Mouse (Mus musculus): ENCODE measurements around the gene Ifitm5. TPM values are rescaled to one million over a fixed set of nuclear protein-coding genes. Genes with fewer than 3 reads are reported as not detected.

Gene Ifitm5
- polyA plus RNA-seq, 1 experiment from 2014 or later: 2.3 TPM

DNA sequence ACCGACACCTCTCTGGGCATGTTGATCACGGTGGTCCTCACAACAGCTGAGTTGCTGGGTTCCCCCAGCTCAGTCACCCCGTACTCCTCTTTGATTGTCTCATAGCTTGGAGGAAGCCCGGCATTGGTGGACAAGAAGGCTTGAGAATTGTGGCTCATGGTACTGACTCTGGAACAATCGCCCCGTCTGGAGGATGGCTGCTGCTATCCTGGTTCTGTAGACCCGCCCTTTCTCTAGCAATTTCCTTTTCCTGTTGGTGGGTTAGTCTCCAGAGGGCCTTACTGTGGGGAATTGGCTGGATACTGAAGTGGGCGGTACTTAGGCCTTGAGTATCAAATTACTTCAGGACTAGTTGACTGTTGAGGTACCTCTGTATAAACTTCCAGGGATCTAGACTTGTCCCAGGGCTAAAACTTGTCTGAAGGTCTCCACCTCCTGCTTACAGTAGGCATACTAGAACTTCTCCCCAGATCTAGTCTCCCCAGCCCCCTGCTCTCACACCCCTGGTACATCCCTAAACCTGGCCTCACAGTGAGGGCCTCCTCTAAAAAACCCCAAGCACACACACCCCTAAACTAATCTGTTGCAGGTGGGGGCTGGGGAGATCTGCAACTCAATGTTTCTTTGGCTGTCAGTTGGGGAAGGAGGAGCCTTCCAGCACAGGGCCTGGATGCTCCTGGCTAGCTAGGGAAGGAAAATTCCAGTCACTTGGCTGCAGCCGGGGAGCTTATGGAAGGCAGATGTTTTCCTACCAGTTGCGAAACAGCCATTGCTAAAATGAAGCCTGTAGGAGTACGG is 5.9 kb upstream of the Ifitm5 start, which contains the start of the genes Gm45717 and Ifitm2:
Gm45717 (minus strand) TSS at position 180 of the 798 bp plus-strand sequence.
Ifitm2 (minus strand) TSS at position 230 of the 798 bp plus-strand sequence.
- H3K9me3 ChIP-seq (ENCODE audit: control insufficient read depth, low read length): no peaks in the 10 kb centered on the region
- ATAC-seq (replicated peaks; ENCODE audit: low FRiP score, low TSS enrichment, low read depth): peak; percentile 91
- 0 out of 2 replicates have a peak, but pooled peaks cover 4% of the 10 kb centered on the region for H3K36me3 ChIP-seq (ENCODE audit: control insufficient read depth, insufficient read depth, low read length)
- peak within 1 kb of the TSS; percentile 74 for H3K4me2 ChIP-seq (ENCODE audit: low read length)
- DNase-seq (ENCODE audit: low spot score): peak; percentile 82
- 5% methylated on average over 11 of the region's 11 CpGs for WGBS
- H3K4me3 ChIP-seq (ENCODE audit: low read depth, low read length): peak within 1 kb of the TSS; percentile 64
- H3K4me1 ChIP-seq (replicated peaks; ENCODE audit: control insufficient read depth, insufficient read depth, low read length): peaks cover 40% of the 10 kb centered on the region
- peak within 1 kb of the TSS; percentile 64 for H3K9ac ChIP-seq (ENCODE audit: low read length)
- no peaks in the 10 kb centered on the region for H3K27me3 ChIP-seq (replicated peaks; ENCODE audit: control insufficient read depth, insufficient read depth, low read length)
- H3K27ac ChIP-seq (ENCODE audit: low read depth): peak within 1 kb of the TSS; percentile 95

DNA sequence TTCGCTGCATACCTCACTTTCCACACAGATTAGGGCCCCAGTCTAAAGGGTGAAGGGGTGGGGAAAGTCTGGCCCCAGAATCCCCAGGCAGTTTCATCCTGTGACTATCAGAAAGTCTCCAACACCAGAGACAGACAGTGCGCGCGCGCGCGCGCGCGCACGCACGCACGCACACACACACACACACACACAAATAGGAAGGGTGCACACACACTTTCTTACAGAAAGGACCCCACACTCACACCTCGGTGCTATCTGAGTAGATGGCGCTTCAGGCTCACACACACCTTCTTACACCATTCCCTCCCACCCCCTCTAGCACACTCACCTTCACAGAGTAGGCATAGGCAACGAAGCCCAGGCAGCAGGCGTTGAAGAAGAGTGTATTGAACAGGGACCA is 5.3 kb upstream of the Ifitm5 start:
- ATAC-seq (replicated peaks; ENCODE audit: low FRiP score, low TSS enrichment, low read depth) (peak; percentile 26), DNase-seq (ENCODE audit: low spot score) (peak; percentile 70)
- H3K9me3 ChIP-seq (ENCODE audit: control insufficient read depth, low read length): no peaks in the 10 kb centered on the region
- peak overlapping the region; percentile 95 for H3K27ac ChIP-seq (ENCODE audit: low read depth)
- peak overlapping the region; percentile 64 for H3K4me3 ChIP-seq (ENCODE audit: low read depth, low read length)
- H3K4me1 ChIP-seq (replicated peaks; ENCODE audit: control insufficient read depth, insufficient read depth, low read length): peaks cover 46% of the 10 kb centered on the region
- no peaks in the 10 kb centered on the region for H3K27me3 ChIP-seq (replicated peaks; ENCODE audit: control insufficient read depth, insufficient read depth, low read length)
- WGBS: 0% methylated on average over 17 of the region's 17 CpGs
- 0 out of 2 replicates have a peak, but pooled peaks cover 4% of the 10 kb centered on the region for H3K36me3 ChIP-seq (ENCODE audit: control insufficient read depth, insufficient read depth, low read length)
- H3K9ac ChIP-seq (ENCODE audit: low read length): peak overlapping the region; percentile 64
- peak overlapping the region; percentile 74 for H3K4me2 ChIP-seq (ENCODE audit: low read length)

DNA sequence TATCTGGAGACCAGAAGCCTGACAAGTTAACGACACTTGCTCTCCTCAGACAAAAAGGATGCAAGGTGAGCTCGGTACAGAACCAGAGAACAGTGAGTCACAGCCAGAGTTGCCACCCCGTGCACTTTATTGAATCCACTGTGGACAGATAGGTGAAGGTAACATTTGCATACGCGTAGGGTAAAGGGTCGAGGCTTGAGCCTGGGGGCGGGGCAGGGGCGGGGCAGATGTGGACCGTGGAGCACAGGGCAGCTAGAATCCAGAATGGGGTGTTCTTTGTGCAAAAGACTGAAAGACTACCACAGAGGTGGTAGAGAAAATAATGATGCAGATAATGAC is 4.6 kb upstream of the Ifitm5 start:
- no peak for ATAC-seq (replicated peaks; ENCODE audit: low FRiP score, low TSS enrichment, low read depth)
- peak overlapping the region; percentile 64 for H3K4me3 ChIP-seq (ENCODE audit: low read depth, low read length)
- H3K27me3 ChIP-seq (replicated peaks; ENCODE audit: control insufficient read depth, insufficient read depth, low read length): no peaks in the 10 kb centered on the region
- H3K9ac ChIP-seq (ENCODE audit: low read length): peak overlapping the region; percentile 64
- H3K27ac ChIP-seq (ENCODE audit: low read depth): peak overlapping the region; percentile 95; the same call in 1 of the 2 replicates
- WGBS: 5% methylated on average over 9 of the region's 9 CpGs
- peaks cover 51% of the 10 kb centered on the region for H3K4me1 ChIP-seq (replicated peaks; ENCODE audit: control insufficient read depth, insufficient read depth, low read length)
- DNase-seq (ENCODE audit: low spot score): no peak
- H3K9me3 ChIP-seq (ENCODE audit: control insufficient read depth, low read length): no peaks in the 10 kb centered on the region
- H3K4me2 ChIP-seq (ENCODE audit: low read length): peak overlapping the region; percentile 74
- peaks cover 7% of the 10 kb centered on the region; the same call in 1 of the 2 replicates for H3K36me3 ChIP-seq (ENCODE audit: control insufficient read depth, insufficient read depth, low read length)

DNA sequence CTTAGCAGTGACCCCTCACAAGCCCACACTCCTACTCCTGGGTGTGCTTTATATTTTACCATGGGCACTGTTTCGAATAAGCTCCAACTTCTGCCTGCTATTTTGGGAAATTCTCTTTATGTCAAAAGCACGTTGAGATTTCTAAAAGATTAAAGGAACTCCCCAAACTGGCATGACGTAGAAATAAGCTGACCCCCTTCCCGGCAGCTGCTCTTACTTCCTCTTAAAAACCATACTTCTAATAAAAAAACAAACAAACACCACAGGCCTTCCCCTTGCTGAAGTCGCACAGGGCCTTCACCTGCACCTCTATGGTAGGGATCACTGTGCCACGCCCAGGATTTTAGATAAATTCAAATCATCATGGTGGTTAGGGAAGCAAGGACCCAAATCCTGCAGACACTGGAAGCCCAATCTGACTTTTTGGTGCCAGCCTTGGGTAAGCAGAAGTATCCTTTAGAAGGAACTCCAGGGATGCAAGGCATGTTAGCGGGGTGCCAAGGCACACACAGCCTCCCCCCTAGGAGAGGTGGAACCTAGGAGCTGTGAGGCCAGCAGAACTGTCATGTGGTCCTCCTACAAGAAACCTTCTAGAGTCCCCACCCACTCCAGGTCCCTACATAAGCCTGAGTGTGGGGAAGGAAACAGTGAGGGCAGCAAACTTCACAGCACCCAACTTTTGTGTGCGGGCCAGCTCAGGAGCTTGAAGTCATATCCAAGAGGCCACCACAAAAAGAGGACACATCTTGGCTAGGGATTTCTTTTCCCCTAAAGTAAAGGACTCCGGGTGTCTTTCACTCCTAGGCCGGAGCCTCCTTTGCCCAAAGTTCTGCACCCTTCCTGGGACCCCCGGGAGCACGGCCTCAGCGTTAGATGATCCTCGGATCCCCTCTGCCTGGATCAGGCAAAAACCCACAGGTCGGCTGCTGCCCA is 4.0 kb upstream of the Ifitm5 start:
- ATAC-seq (replicated peaks; ENCODE audit: low FRiP score, low TSS enrichment, low read depth): no peak
- peak overlapping the region; percentile 95; the same call in 1 of the 2 replicates for H3K27ac ChIP-seq (ENCODE audit: low read depth)
- no peak for DNase-seq (ENCODE audit: low spot score)
- WGBS: 45% methylated on average over 15 of the region's 15 CpGs
- no peaks in the 10 kb centered on the region for H3K9me3 ChIP-seq (ENCODE audit: control insufficient read depth, low read length)
- H3K27me3 ChIP-seq (replicated peaks; ENCODE audit: control insufficient read depth, insufficient read depth, low read length): no peaks in the 10 kb centered on the region
- peaks cover 51% of the 10 kb centered on the region for H3K4me1 ChIP-seq (replicated peaks; ENCODE audit: control insufficient read depth, insufficient read depth, low read length)
- peak overlapping the region; percentile 64 for H3K9ac ChIP-seq (ENCODE audit: low read length)
- H3K36me3 ChIP-seq (ENCODE audit: control insufficient read depth, insufficient read depth, low read length): peaks cover 13% of the 10 kb centered on the region
- peak overlapping the region; percentile 74 for H3K4me2 ChIP-seq (ENCODE audit: low read length)
- H3K4me3 ChIP-seq (ENCODE audit: low read depth, low read length): peak overlapping the region; percentile 64

DNA sequence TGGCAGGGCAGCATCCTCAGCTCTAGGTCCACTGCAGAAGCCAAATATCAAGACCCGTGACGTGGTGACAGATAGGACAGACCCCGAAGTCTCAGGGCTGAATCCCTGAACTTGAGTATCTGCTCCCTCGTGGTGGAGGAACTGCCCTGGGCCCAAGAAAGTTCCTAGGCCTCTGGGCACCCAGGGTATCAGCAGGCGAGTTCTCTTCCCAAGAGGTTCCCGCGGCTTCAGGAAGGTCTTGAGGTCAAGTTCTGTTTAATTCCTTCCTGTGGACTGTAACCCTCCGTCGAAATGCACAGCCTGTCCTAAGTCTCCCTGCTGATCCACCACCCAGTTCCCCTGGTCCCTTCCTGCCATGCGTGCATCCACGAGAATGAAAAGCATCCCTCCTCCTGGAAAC is 3.0 kb upstream of the Ifitm5 start:
- Histone ChIP-seq H3K4me3 (ENCODE audit: low read depth, low read length) (no peak overlapping the region), H3K9ac (ENCODE audit: low read length) (no peak overlapping the region), H3K36me3 (ENCODE audit: control insufficient read depth, insufficient read depth, low read length) (peaks cover 22% of the 10 kb centered on the region), H3K9me3 (ENCODE audit: control insufficient read depth, low read length) (no peaks in the 10 kb centered on the region), H3K27ac (ENCODE audit: low read depth) (no peak overlapping the region), H3K4me1 (replicated peaks; ENCODE audit: control insufficient read depth, insufficient read depth, low read length) (peaks cover 51% of the 10 kb centered on the region), H3K4me2 (ENCODE audit: low read length) (peak overlapping the region; percentile 74), H3K27me3 (replicated peaks; ENCODE audit: control insufficient read depth, insufficient read depth, low read length) (no peaks in the 10 kb centered on the region)
- ATAC-seq (replicated peaks; ENCODE audit: low FRiP score, low TSS enrichment, low read depth): no peak
- 71% methylated on average over 11 of the region's 11 CpGs for WGBS
- DNase-seq (ENCODE audit: low spot score): no peak

DNA sequence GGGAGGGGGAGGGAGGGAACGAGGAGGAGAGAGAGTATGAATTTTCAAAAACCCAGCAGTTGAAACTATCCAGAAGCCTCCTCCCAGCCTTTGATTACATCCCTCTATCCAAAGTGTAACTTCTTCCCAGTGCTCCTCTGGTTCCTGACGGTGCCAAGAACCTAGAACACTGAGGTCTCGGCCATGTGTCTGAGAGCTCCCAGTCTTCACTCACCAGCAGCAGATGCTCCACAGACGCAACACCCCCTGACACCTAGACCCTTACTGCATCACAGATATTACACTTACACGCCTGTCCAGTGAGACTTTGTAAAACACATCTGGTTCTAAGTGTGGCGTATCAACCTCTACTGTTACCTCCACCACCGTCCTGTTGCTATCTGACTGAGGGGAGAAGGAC is 2.4 kb upstream of the Ifitm5 start:
- Histone ChIP-seq H3K27ac (ENCODE audit: low read depth) (no peak overlapping the region), H3K4me1 (replicated peaks; ENCODE audit: control insufficient read depth, insufficient read depth, low read length) (peaks cover 51% of the 10 kb centered on the region), H3K36me3 (ENCODE audit: control insufficient read depth, insufficient read depth, low read length) (peaks cover 29% of the 10 kb centered on the region), H3K9me3 (ENCODE audit: control insufficient read depth, low read length) (no peaks in the 10 kb centered on the region), H3K9ac (ENCODE audit: low read length) (no peak overlapping the region), H3K4me2 (ENCODE audit: low read length) (no peak overlapping the region), H3K4me3 (ENCODE audit: low read depth, low read length) (no peak overlapping the region), H3K27me3 (replicated peaks; ENCODE audit: control insufficient read depth, insufficient read depth, low read length) (no peaks in the 10 kb centered on the region)
- no peak for ATAC-seq (replicated peaks; ENCODE audit: low FRiP score, low TSS enrichment, low read depth)
- no peak for DNase-seq (ENCODE audit: low spot score)
- 64% methylated on average over 7 of the region's 7 CpGs for WGBS

DNA sequence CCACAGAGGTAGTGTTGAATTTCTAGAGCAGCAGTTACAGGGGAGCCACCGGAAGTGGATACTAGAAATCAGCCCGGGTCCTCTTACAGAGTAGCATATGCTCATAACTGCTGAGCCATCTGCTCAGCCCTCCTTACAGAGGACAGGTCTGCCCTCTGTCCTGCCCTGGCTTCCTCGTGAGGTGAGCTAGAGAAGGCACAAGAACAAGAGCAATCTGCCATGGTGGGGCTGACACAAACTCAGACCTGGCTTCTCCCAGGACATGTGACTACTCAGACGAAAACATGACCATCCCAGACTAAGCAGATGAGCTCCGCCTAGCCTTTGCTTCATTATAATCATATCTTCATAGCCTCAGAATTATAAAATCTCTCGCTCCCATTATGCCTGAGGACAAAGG is 1.7 kb upstream of the Ifitm5 start:
- Histone ChIP-seq H3K4me1 (replicated peaks; ENCODE audit: control insufficient read depth, insufficient read depth, low read length) (peaks cover 48% of the 10 kb centered on the region), H3K4me3 (ENCODE audit: low read depth, low read length) (no peak overlapping the region), H3K27ac (ENCODE audit: low read depth) (no peak overlapping the region), H3K4me2 (ENCODE audit: low read length) (no peak overlapping the region), H3K9me3 (ENCODE audit: control insufficient read depth, low read length) (no peaks in the 10 kb centered on the region), H3K9ac (ENCODE audit: low read length) (no peak overlapping the region), H3K27me3 (replicated peaks; ENCODE audit: control insufficient read depth, insufficient read depth, low read length) (no peaks in the 10 kb centered on the region), H3K36me3 (ENCODE audit: control insufficient read depth, insufficient read depth, low read length) (peaks cover 36% of the 10 kb centered on the region)
- WGBS: 70% methylated on average over 6 of the region's 6 CpGs
- ATAC-seq (replicated peaks; ENCODE audit: low FRiP score, low TSS enrichment, low read depth): no peak
- no peak for DNase-seq (ENCODE audit: low spot score)

DNA sequence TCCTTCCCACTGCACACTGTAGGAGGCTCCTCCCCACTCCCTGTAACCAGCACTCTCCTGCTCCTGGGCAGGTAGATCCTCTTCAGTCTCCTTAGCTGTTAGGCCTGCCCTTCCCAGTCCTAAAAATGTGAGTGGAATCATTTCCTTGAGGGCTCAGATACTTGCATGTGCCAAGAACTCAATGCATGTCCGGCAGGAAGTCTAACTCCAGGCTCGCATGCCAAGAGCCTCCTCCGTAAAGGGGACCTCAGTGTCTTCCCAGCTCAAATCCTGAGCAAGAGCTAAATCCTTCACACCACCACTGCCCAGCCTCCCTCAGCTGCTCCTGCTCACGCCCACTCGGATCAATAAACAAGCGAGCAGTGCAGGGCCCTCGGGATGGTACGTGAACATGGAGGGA is 960 bp upstream of the Ifitm5 start:
- Histone ChIP-seq H3K27ac (ENCODE audit: low read depth) (no peak overlapping the region), H3K4me1 (replicated peaks; ENCODE audit: control insufficient read depth, insufficient read depth, low read length) (peaks cover 41% of the 10 kb centered on the region), H3K4me3 (ENCODE audit: low read depth, low read length) (no peak overlapping the region), H3K9ac (ENCODE audit: low read length) (no peak overlapping the region), H3K4me2 (ENCODE audit: low read length) (no peak overlapping the region), H3K27me3 (replicated peaks; ENCODE audit: control insufficient read depth, insufficient read depth, low read length) (no peaks in the 10 kb centered on the region), H3K9me3 (ENCODE audit: control insufficient read depth, low read length) (no peaks in the 10 kb centered on the region), H3K36me3 (ENCODE audit: control insufficient read depth, insufficient read depth, low read length) (peaks cover 41% of the 10 kb centered on the region)
- WGBS: 32% methylated on average over 8 of the region's 8 CpGs
- ATAC-seq (replicated peaks; ENCODE audit: low FRiP score, low TSS enrichment, low read depth) (no peak), DNase-seq (ENCODE audit: low spot score) (no peak)

All from intestine, embryonic 14.5 days (tissue).